Mouse (Mus musculus) kidney, adult 2 months (tissue): ENCODE data around the gene Ctnnbip1.

Experiments
- CTCF ChIP-seq: fragments of 200-500 bp; conservative IDR thresholded peaks from 2 replicates; pipeline ENCODE4 v1.5.1; 2011; ENCODE audit warnings: low read depth, mild to moderate bottlenecking, control low read depth, low read length, moderate library complexity, mixed read lengths; ENCODE audit not compliant: insufficient read depth, insufficient read length
- POLR2A ChIP-seq: fragments of 200-500 bp; IDR thresholded peaks from one replicate; pipeline ENCODE4 v1.6.1; 2011; ENCODE audit warnings: low read depth, low read length, control low read depth

GRCm38 (mm10) chr4:149527621-149528354, 9.8 kb downstream of the Ctnnbip1 start:
- TF ChIP-seq CTCF (no peak), POLR2A (no peak)
